Mouse (Mus musculus) CH12.LX (cell line): ENCODE data around the gene Asic2.

Source experiments
- CHD2 ChIP-seq: IDR thresholded peaks from 2 replicates; pipeline ENCODE4 v1.6.1; 2011; ENCODE audit warnings: low read length, improper control_type of control experiment
- CTCF ChIP-seq, 2 experiments: IDR thresholded peaks in 1 of 2; conservative IDR thresholded peaks in 1 of 2; 2 replicates each; pipeline ENCODE4 v1.5.1; 2011 to 2012; ENCODE audit warnings: low read depth in 2 of 2, low read length in 2 of 2, improper control_type of control experiment in 1 of 2, inconsistent platforms in 1 of 2, mild to moderate bottlenecking in 1 of 2, moderate library complexity in 1 of 2
- EP300 ChIP-seq: IDR thresholded peaks from 2 replicates; pipeline ENCODE4 v1.6.1; 2011; ENCODE audit warnings: low read length, improper control_type of control experiment
- ETS1 ChIP-seq: conservative IDR thresholded peaks from 2 replicates; pipeline ENCODE4 v1.6.1; 2012; ENCODE audit warnings: low read depth, mild to moderate bottlenecking, inconsistent platforms, low read length, improper control_type of control experiment, moderate library complexity
- HCFC1 ChIP-seq: IDR thresholded peaks from 2 replicates; pipeline ENCODE4 v1.6.1; 2012; ENCODE audit warnings: low read depth, mild to moderate bottlenecking, inconsistent platforms, low read length, improper control_type of control experiment
- MAX ChIP-seq: IDR thresholded peaks from 2 replicates; pipeline ENCODE4 v1.6.1; 2011; ENCODE audit warnings: low read length, improper control_type of control experiment
- MEF2A ChIP-seq: IDR thresholded peaks from 2 replicates; pipeline ENCODE4 v1.6.1; 2014; ENCODE audit warnings: low read depth, mild to moderate bottlenecking, inconsistent platforms, low read length, improper control_type of control experiment, borderline replicate concordance
- POLR2A ChIP-seq: IDR thresholded peaks from 2 replicates; pipeline ENCODE4 v1.6.1; 2011; ENCODE audit warnings: low read depth, mild to moderate bottlenecking, improper control_type of control experiment, low read length
- RAD21 ChIP-seq: IDR thresholded peaks from 2 replicates; pipeline ENCODE4 v1.6.1; 2011; ENCODE audit warnings: low read depth, mild to moderate bottlenecking, low read length, improper control_type of control experiment, moderate library complexity
- SMC3 ChIP-seq: IDR thresholded peaks from 2 replicates; pipeline ENCODE4 v1.6.1; 2011; ENCODE audit warnings: low read depth, low read length, improper control_type of control experiment
- TCF12 ChIP-seq: IDR thresholded peaks from 2 replicates; pipeline ENCODE4 v1.6.1; 2014; ENCODE audit warnings: low read depth, mild to moderate bottlenecking, inconsistent platforms, low read length, improper control_type of control experiment
- UBTF ChIP-seq: IDR thresholded peaks from 2 replicates; pipeline ENCODE4 v1.6.1; 2012; ENCODE audit warnings: low read depth, mild to moderate bottlenecking, inconsistent platforms, low read length, improper control_type of control experiment, moderate library complexity
- USF1 ChIP-seq: IDR thresholded peaks from 2 replicates; pipeline ENCODE4 v1.6.1; 2014; ENCODE audit warnings: low read depth, mild to moderate bottlenecking, inconsistent platforms, low read length, improper control_type of control experiment
- ZNF384 ChIP-seq: IDR thresholded peaks from 2 replicates; pipeline ENCODE4 v1.6.1; 2012; ENCODE audit warnings: low read depth, low read length, improper control_type of control experiment, inconsistent platforms

DNA sequence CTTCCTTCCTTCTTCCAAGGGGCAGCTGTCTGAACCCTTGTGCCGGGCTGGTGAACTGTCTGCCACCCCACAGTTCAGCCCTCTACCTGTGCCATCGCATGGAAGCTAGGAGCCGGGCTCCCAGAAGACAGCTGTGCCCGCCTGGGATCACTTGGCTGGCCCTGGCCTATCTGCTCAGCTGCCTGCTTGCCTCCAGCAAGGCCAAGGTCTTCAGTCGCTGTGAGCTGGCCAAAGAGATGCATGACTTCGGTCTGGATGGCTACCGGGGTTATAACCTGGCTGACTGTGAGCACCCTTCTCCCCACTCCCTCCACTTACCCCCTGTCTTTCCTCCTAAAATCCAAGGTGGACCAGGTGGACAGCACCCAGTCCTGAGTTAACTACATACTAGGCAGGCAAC lies 1105.3 kb downstream of the Asic2 start:
- TF ChIP-seq CTCF (conservative IDR thresholded peaks at IDR 0.05 in 1 of 2, IDR thresholded peaks at IDR 0.05 in 1 of 2; ENCODE audit: low read depth in 2 of 2, low read length in 2 of 2) (no peak), TCF12 (no peak), USF1 (no peak), CHD2 (no peak), MEF2A (no peak), HCFC1 (no peak), ETS1 (no peak), MAX (no peak), POLR2A (no peak), EP300 (no peak), ZNF384 (no peak), SMC3 (no peak), RAD21 (no peak), UBTF (no peak)
